9 mouse cellular contexts compared by ENCODE assay signal in genomic region chr4:82946276-82946612, GRCm38 (mm10).
DNase-seq lines count a peak whose midpoint lies in the region; ATAC-seq and TF ChIP-seq lines count a peak whose summit lies in the region.
"Had no signal": no experiment of that assay in that cellular context is flagged by ENCODE, and none has a peak within 500 bp of the region (broad histone marks: within the 10 kb centered on the region; RNA-seq: fewer than 3 reads in every experiment).

No protein-coding gene starts in this region.

- 74% methylated on average over 3 of the region's 3 CpGs for WGBS in limb, embryonic 14.5 days
- 91% methylated on average over 3 of the region's 3 CpGs for WGBS in limb, embryonic 10.5 days
- 15% methylated on average over 3 of the region's 3 CpGs for WGBS in forebrain, embryonic 14.5 days

- H3K9me3 ChIP-seq in limb, embryonic 14.5 days (ENCODE audit: control insufficient read depth, low read length): no peaks in the 10 kb centered on the region
- no peaks in the 10 kb centered on the region for H3K9me3 ChIP-seq in limb, embryonic 10.5 days (replicated peaks)
- H3K9me3 ChIP-seq in forebrain, embryonic 14.5 days (replicated peaks; ENCODE audit: control insufficient read depth, low read length): no peaks in the 10 kb centered on the region

- no peak for TF ChIP-seq POLR2A in limb, embryonic 14.5 days (IDR thresholded peaks at IDR 0.05; ENCODE audit: borderline replicate concordance, extremely low read depth, insufficient read depth, insufficient read length)

- no peak overlapping the region for H3K27ac ChIP-seq in limb, embryonic 14.5 days (replicated peaks; ENCODE audit: low read depth, low read length)
- no peak overlapping the region for H3K27ac ChIP-seq in limb, embryonic 10.5 days
- H3K27ac ChIP-seq in forebrain, embryonic 14.5 days (ENCODE audit: low read depth, low read length): peak overlapping the region; percentile 93

- DNase-seq in limb, embryonic 14.5 days (ENCODE audit: low spot score): peak; percentile 34
- no peak for DNase-seq in limb, embryonic 10.5 days (ENCODE audit: low spot score)
- DNase-seq in forebrain, embryonic 14.5 days (ENCODE audit: low spot score): peak; percentile 94
- DNase-seq in layer of hippocampus, postnatal 36 days: peak; percentile 70 to 77
- peak; percentile 51 to 63 for DNase-seq in right cerebral cortex, adult 2 months (ENCODE audit: low spot score in 2 of 2)
- no peak for DNase-seq in urinary bladder, postnatal 10 days (ENCODE audit: low spot score)
- no peak for DNase-seq in heart, adult 18-20 months
- DNase-seq in spleen, postnatal 14 days (ENCODE audit: low spot score in 2 of 2): no peak
- DNase-seq: liver had no signal

- H3K4me2 ChIP-seq in limb, embryonic 14.5 days (replicated peaks; ENCODE audit: low read depth, low read length, severe bottlenecking): no peak overlapping the region
- peak overlapping the region; percentile 18; the same call in 1 of the 2 replicates for H3K4me2 ChIP-seq in forebrain, embryonic 14.5 days (ENCODE audit: low read length)

- H3K4me1 ChIP-seq in limb, embryonic 14.5 days (ENCODE audit: control insufficient read depth, insufficient read depth, low read length): no peaks in the 10 kb centered on the region
- H3K4me1 ChIP-seq in limb, embryonic 10.5 days: no peaks in the 10 kb centered on the region
- peaks cover 22% of the 10 kb centered on the region for H3K4me1 ChIP-seq in forebrain, embryonic 14.5 days (ENCODE audit: control insufficient read depth, insufficient read depth, low read length)

- H3K9ac ChIP-seq in limb, embryonic 14.5 days (ENCODE audit: low read depth, low read length, severe bottlenecking): no peak overlapping the region
- H3K9ac ChIP-seq in forebrain, embryonic 14.5 days (ENCODE audit: low read length): peak overlapping the region; percentile 41

- H3K4me3 ChIP-seq in limb, embryonic 14.5 days (replicated peaks; ENCODE audit: low read length): no peak overlapping the region
- no peak overlapping the region for H3K4me3 ChIP-seq in limb, embryonic 10.5 days
- no peak overlapping the region for H3K4me3 ChIP-seq in forebrain, embryonic 14.5 days (ENCODE audit: low read depth, low read length)

- H3K27me3 ChIP-seq in limb, embryonic 14.5 days (ENCODE audit: control insufficient read depth, insufficient read depth, low read length): no peaks in the 10 kb centered on the region
- H3K27me3 ChIP-seq in limb, embryonic 10.5 days (ENCODE audit: low read depth, poor library complexity, severe bottlenecking): no peaks in the 10 kb centered on the region
- H3K27me3 ChIP-seq in forebrain, embryonic 14.5 days (replicated peaks; ENCODE audit: control insufficient read depth, insufficient read depth, low read length): no peaks in the 10 kb centered on the region

- H3K36me3 ChIP-seq in limb, embryonic 14.5 days (ENCODE audit: control insufficient read depth, insufficient read depth, low read length): no peaks in the 10 kb centered on the region
- peaks cover 60% of the 10 kb centered on the region for H3K36me3 ChIP-seq in limb, embryonic 10.5 days
- no peaks in the 10 kb centered on the region for H3K36me3 ChIP-seq in forebrain, embryonic 14.5 days (ENCODE audit: control insufficient read depth, insufficient read depth, low read length)

- no peak for ATAC-seq in limb, embryonic 14.5 days (ENCODE audit: low FRiP score, low read depth)
- ATAC-seq in forebrain, embryonic 14.5 days: peak; percentile 91

Comparison
In these comparisons a context has a peak if more than half of its experiments do, and no peak if none do; other contexts are left out.
1. DNase-seq: peak in limb, embryonic 14.5 days (single experiment), forebrain, embryonic 14.5 days (single experiment), layer of hippocampus, postnatal 36 days (2 of 2) and right cerebral cortex, adult 2 months (2 of 2); none in limb, embryonic 10.5 days (single experiment), urinary bladder, postnatal 10 days (single experiment), heart, adult 18-20 months (0 of 2) and spleen, postnatal 14 days (0 of 2).